Mouse (Mus musculus) liver, embryonic 14.5 days (tissue): ENCODE data around the gene Mfsd2a. TPM values are rescaled to one million over a fixed set of nuclear protein-coding genes. Genes with fewer than 3 reads are reported as not detected.

Source experiments
- ATAC-seq: fragments of 200-750 bp; cut with Nextera tagmentation; 2 replicates; pipeline ENCODE4 v1.8.0; 2017; ENCODE audit warnings: moderate number of reproducible peaks, mild to moderate bottlenecking, moderate library complexity; ENCODE audit not compliant: insufficient read depth
- DNase-seq, 3 experiments: peaks; one replicate each; pipeline ENCODE4 v3.0.0-alpha.2; 2012 to 2013; ENCODE audit warnings: low read depth in 3 of 3, low spot score in 3 of 3
- H3K27ac ChIP-seq: fragments of 300-500 bp; sonication (generic); 2 replicates; pipeline ENCODE4 v1.5.1; 2014; ENCODE audit warnings: moderate library complexity, mild to moderate bottlenecking, control low read depth, inconsistent platforms
- H3K27me3 ChIP-seq: fragments of 300-500 bp; sonication (generic); 2 replicates; pipeline ENCODE4 v1.6.1; 2014; ENCODE audit warnings: mild to moderate bottlenecking, low read length, moderate library complexity; ENCODE audit not compliant: control insufficient read depth, insufficient read depth
- H3K36me3 ChIP-seq: fragments of 300-500 bp; sonication (generic); replicated peaks from 2 replicates; pipeline ENCODE4 v1.6.1; 2014; ENCODE audit warnings: low read depth; ENCODE audit not compliant: control insufficient read depth, insufficient read depth
- H3K4me1 ChIP-seq, 2 experiments: fragments of 200-500 bp in 1 of 2; fragments of 300-500 bp in 1 of 2; sonication (generic) in 1 of 2; replicated peaks; 2 replicates each; pipeline ENCODE4 v1.6.1; 2012 to 2014; ENCODE audit warnings: antibody characterized with exemption in 1 of 2, inconsistent platforms in 1 of 2, low read length in 1 of 2; ENCODE audit not compliant: control insufficient read depth in 2 of 2, insufficient read depth in 2 of 2
- H3K4me2 ChIP-seq: fragments of 300-500 bp; sonication (generic); 2 replicates; pipeline ENCODE4 v1.6.1; 2014; ENCODE audit warnings: low read depth, mild to moderate bottlenecking, control low read depth, moderate library complexity
- H3K4me3 ChIP-seq, 2 experiments: fragments of 200-500 bp in 1 of 2; fragments of 300-500 bp in 1 of 2; sonication (generic) in 1 of 2; 2 replicates each; pipeline ENCODE4 v1.5.1; 2012 to 2014; ENCODE audit warnings: low read depth in 2 of 2, low read length in 2 of 2, mild to moderate bottlenecking in 2 of 2, control low read depth in 1 of 2, inconsistent platforms in 1 of 2, moderate library complexity in 1 of 2; ENCODE audit not compliant: insufficient read depth in 1 of 2
- H3K9ac ChIP-seq: fragments of 300-500 bp; sonication (generic); replicated peaks from 2 replicates; pipeline ENCODE4 v1.6.1; 2014; ENCODE audit warnings: mild to moderate bottlenecking, control low read depth, moderate library complexity
- H3K9me3 ChIP-seq: fragments of 300-500 bp; sonication (generic); 2 replicates; pipeline ENCODE4 v1.6.1; 2016; ENCODE audit warnings: low read length, mixed read lengths; ENCODE audit not compliant: control insufficient read depth
- CTCF ChIP-seq: IDR thresholded peaks from 2 replicates; pipeline ENCODE4 v1.5.1; 2016; ENCODE audit warnings: antibody characterized with exemption, low read depth, control low read depth
- EP300 ChIP-seq: IDR thresholded peaks from 2 replicates; pipeline ENCODE4 v1.6.1; 2016; ENCODE audit warnings: antibody characterized with exemption, low read depth
- WGBS: fragments of 180-500 bp; shearing (Covaris S2); extraction: QIAGEN DNeasy Blood & Tissue Kit; methylation state at CpG from one replicate; pipeline ENCODE4 v1.1.7; 2014; ENCODE audit not compliant: insufficient replicate concordance; 5-methylcytosine and 5-hydroxymethylcytosine counted together
- polyA plus RNA-seq, 2 experiments: library from polyadenylated mRNA; depleted of rRNA in 1 of 2; stranded (reverse) in 1 of 2; unstranded in 1 of 2; fragments of >200 nt; fragmentation: Nextera tagmentation in 1 of 2; extraction: Ambion mirVana in 1 of 2; gene quantifications; 2 replicates each; pipeline versions ENCODE4 v1.2.1 to v1.2.3; 2012 to 2014

The Mfsd2a gene
- polyA plus RNA-seq, 2 experiments, result 0.03 to 0.22 TPM

DNA sequence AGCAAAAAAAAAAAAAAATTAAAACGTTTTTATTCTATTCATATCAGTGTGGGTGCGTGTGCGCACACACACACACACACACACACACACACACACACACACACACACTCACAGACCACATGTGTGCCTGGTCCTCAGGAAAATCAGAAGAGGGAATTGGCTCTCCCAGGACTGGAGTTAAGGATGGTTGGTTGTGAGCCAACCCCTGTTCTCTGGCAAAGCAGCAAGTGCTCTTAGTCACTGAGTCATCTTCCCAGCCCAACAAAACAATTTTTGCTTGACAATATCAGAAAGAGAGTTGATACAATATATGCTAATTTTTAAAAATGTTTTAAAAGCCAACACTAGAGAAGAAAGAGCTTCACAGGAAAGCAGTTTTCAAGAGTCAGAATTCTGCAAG, 23.5 kb downstream of the Mfsd2a start:
- WGBS, result 51% methylated on average over 3 of the region's 3 CpGs
- DNase-seq (no peak), ATAC-seq (no peak)
- no peaks in the 10 kb centered on the region; the same call in 1 of the 2 replicates for H3K27me3 ChIP-seq
- TF ChIP-seq CTCF (no peak), EP300 (no peak)
- H3K27ac ChIP-seq, result no peak overlapping the region
- no peaks in the 10 kb centered on the region for H3K36me3 ChIP-seq
- no peak overlapping the region for H3K4me3 ChIP-seq
- H3K4me2 ChIP-seq, result no peak overlapping the region
- H3K4me1 ChIP-seq, result no peaks in the 10 kb centered on the region
- H3K9ac ChIP-seq, result no peak overlapping the region
- H3K9me3 ChIP-seq, result no peaks in the 10 kb centered on the region

DNA sequence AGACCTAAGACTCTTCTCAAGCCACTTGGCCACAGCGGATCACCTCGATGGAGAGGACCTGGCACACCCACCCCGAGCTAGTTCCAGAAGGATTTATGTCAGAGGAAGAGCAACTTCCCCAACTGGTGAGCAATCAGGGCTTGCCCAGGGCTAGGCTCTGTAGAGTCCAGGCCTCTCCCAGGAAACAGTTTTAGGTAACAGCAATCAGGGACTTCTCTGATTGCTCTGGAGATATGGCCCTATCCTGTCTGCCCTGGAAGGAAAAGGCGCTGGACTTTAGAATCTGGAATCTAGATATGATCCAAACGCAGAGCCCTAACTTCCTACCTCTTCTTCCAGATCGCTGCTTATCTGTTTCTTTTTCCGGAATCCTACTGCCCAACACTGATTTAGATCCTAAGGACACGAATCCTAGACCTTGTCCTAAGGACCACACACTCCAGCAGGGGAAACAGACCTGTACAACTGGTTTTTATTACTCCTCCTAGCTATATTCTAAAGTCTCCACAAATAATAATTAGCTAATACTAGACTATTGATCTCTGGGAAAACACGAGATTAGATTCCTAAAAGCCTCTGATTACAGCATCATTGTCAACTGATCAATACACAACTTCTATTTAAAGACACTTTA, 25.4 kb downstream of the Mfsd2a start:
- Histone ChIP-seq H3K9ac (no peak overlapping the region), H3K4me1 (no peaks in the 10 kb centered on the region), H3K4me2 (no peak overlapping the region), H3K36me3 (no peaks in the 10 kb centered on the region), H3K4me3 (no peak overlapping the region), H3K9me3 (no peaks in the 10 kb centered on the region), H3K27ac (no peak overlapping the region), H3K27me3 (no peaks in the 10 kb centered on the region; the same call in 1 of the 2 replicates)
- DNase-seq (no peak), ATAC-seq (no peak)
- whole genome bisulfite sequencing, result 47% methylated on average over 9 of the region's 9 CpGs
- TF ChIP-seq CTCF, result no peak

- no peaks in the 10 kb centered on the region for H3K4me1 ChIP-seq
Observed at GRCm38 (mm10) chr4:122933857-122934256, 27.1 kb downstream of the Mfsd2a start.

GRCm38 (mm10) chr4:122933051-122933591, 27.9 kb downstream of the Mfsd2a start:
- ATAC-seq, result no peak

More at GRCm38 (mm10) chr4:122933857-122934256, 27.1 kb downstream of the Mfsd2a start:
- Histone ChIP-seq H3K9me3 (no peaks in the 10 kb centered on the region), H3K27ac (no peak overlapping the region), H3K4me3 (no peak overlapping the region), H3K9ac (no peak overlapping the region), H3K36me3 (no peaks in the 10 kb centered on the region), H3K27me3 (no peaks in the 10 kb centered on the region), H3K4me2 (no peak overlapping the region)
- WGBS, result 14% methylated on average over 3 of the region's 3 CpGs
- no peak for DNase-seq
- no peak for TF ChIP-seq CTCF
- TF ChIP-seq EP300, result no peak
- ATAC-seq, result no peak

DNA sequence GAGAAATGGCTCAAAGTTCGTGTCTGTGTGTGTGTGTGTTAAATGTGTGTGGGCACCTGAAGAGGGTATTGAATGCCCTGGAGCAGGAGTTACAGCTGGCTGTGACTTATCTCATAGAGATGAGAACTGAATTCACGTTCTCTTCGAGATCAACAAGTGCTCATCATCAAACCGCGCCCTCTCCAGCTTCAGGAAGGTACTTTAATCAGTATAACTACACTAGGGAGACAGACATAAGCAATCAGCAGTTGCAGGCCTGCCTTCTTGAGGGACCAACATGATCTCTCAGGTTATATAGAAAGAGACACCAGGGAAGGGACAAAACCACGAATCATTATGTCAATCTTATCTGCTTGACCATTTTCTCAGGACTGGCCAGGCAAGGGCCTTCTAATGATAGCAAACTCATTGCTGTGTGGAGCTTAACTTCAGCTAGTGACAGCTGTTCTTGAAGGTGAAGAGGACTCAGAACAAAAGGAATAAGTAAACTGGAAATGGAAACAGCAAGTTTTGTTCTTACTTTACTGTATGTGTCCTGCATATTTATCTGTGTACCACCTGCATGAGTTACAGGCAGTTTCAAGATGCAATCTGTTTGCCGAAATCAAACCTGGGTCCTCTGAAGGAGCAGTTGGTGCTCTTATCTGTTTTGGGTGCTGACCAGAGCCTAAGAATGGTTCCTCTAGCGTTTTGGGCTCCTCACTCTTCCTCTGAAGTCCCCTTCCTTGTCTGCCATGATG, 28.6 kb downstream of the Mfsd2a start:
- DNase-seq (no peak), ATAC-seq (no peak)
- Histone ChIP-seq H3K36me3 (no peaks in the 10 kb centered on the region), H3K9me3 (no peaks in the 10 kb centered on the region), H3K27ac (no peak overlapping the region), H3K27me3 (no peaks in the 10 kb centered on the region), H3K4me3 (no peak overlapping the region), H3K4me2 (no peak overlapping the region), H3K9ac (no peak overlapping the region), H3K4me1 (no peaks in the 10 kb centered on the region)
- 29% methylated on average over 8 of the region's 8 CpGs for WGBS
- TF ChIP-seq CTCF (no peak), EP300 (no peak)

More at GRCm38 (mm10) chr4:122933051-122933591, 27.9 kb downstream of the Mfsd2a start:
- no peak for DNase-seq
- Histone ChIP-seq H3K27ac (no peak overlapping the region), H3K4me3 (no peak overlapping the region), H3K4me1 (no peaks in the 10 kb centered on the region), H3K4me2 (no peak overlapping the region), H3K36me3 (no peaks in the 10 kb centered on the region), H3K27me3 (no peaks in the 10 kb centered on the region), H3K9ac (no peak overlapping the region), H3K9me3 (no peaks in the 10 kb centered on the region)
- no peak for TF ChIP-seq EP300
- no peak for TF ChIP-seq CTCF
- WGBS, result 40% methylated on average over 3 of the region's 3 CpGs
